Mouse (Mus musculus): ENCODE measurements at regions not wholly inside any gene's neighbourhood (a gene's known extent, or its start where the extent isn't known, plus 50 kb on each side); places are given as distances from the start of the nearest gene placed in this dataset.
A peak's percentile ranks its signal among the peaks of the same experiment; 100 is the strongest.
"Not testable (repeated sequence)": the region's sequence is repeated elsewhere in the genome, so short reads cannot be mapped to it uniquely, and the experiment has no call there.

GRCm38 (mm10) chr14:87215099-87215498 is 74.1 kb upstream of the Diaph3 start:
- peak; percentile 18 to 56 for DNase-seq

- no peak for DNase-seq
These were observed 76.0 kb upstream of the Diaph3 start for GRCm38 (mm10) chr14:87217042-87217441.

DNA sequence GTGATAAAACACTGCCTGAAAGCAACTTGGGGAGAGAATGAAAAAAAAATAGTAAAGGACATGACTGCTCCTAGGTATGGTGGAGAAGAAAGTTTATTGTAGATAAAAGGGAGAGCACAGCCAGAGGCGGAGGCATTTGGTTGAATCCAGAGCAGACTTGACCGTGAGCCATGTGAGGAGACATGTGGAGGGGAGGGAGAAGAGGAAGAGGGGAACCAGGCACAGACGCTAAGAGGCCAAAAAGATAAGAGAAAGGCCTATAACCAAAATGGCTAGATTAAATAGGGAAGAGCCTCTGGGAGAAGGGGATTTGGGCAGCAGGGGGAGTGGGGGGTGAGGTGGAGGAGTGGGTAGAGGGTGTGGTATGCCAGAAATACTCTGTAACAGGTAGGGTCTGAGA is 78.9 kb upstream of the Diaph3 start:
- DNase-seq, result no peak

DNA sequence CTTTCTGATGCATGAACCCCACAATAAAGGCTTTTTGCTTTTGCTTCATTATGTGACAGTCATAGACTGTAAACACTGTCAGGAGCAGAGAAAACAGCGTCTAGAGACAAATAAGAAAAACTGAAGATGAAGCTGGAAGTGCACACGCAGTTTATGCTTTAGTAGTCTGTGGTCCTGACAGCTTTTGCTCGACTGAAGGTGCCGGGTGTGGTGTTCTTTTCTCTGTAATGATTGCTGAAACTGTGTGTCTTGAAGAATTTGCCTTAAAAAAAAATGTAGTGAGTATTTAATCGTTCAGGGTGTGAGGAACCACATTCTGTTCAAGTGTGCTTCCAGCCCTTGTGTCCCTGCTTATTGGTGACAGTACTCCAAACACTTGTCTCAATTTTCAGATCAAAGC is 83.8 kb upstream of the Diaph3 start:
- no peak for DNase-seq

DNA sequence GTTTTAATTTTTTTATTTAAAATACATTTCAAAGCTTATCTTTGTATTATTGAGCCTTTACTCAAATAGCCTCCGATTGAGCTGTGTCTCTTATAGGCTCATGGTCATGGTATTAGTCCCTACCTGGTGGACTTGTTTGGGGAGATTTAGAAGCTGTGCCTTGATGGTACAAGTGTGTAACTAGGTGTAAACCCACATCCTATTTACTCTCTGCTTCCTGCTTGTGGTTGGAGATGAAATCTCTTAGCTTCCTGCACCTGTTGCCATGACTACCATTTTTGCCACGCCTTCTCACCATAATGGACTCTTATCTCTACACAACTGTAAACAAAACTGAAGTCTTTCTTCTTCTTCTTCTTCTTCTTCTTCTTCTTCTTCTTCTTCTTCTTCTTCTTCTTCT is 108.2 kb upstream of the Diaph3 start:
- DNase-seq, result no peak

DNA sequence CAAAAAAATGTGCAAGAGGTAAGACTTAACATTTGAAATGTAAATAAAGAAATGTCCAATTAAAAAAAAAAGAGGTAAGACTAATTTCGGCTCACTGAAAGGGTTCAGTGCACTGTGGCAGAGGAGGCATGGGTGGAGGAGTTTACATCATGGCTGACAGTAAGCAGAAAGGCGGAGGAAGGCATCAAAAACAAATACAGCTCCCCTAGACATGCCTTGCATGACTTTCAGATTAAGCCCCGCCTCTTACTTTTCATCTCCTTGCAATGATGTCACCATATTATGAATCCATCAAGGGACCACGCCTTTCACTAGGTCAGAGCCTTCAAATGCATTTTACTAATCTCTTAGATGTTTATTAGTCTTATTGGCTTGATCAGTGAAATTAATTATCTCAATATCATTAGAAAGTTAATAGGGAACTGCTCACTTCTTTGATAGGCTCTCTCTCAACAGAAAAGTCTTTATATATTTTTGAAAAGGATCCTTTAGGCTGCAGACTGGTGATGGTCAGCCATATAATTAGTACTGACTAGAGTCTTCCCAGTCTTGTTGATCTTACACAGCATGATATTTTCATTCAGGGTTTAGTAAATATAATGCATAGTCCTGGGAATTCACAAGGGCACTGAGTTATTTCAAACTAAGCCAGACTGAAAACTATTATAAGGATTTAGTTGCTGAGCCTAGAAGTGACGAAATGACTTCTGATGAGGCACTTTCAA is 114.6 kb upstream of the Diaph3 start:
- no peak for DNase-seq

- DNase-seq, result peak in 1 of 2 experiments; percentile 3
These were observed 120.7 kb upstream of the Diaph3 start for GRCm38 (mm10) chr14:87261726-87262125.

- DNase-seq, result no peak
These were observed 123.8 kb upstream of the Diaph3 start for GRCm38 (mm10) chr14:87264826-87265225.

GRCm38 (mm10) chr14:87266309-87266708 is 125.3 kb upstream of the Diaph3 start:
- DNase-seq, result no peak

- DNase-seq, result not testable (repeated sequence)
These were observed 127.2 kb upstream of the Tdrd3 start for GRCm38 (mm10) chr14:87289266-87289665.

DNA sequence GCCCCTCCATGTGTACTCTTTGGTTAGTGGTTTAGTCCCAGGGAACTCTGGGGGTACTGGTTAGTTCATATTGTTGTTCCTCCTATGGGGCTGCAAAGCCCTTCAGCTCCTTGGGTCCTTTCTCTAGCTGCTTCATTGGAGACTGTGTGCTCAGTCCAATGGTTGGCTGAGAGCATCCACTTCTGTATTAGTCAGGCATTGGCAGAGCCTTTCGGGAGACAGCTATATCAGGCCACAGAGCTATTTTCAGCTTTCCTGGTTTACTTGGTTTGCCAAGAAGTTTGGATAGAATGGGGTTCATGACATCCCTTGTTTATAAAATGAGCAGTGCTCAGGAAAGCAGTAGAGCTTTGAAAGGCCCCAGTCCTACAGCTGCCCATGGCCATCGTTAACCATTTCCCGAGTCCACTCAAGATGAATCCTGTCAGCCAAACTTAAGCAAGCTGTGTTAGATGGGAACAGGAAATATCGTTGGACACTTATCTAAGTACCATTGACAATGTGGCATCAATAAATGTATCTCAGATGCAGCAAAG is 126.7 kb upstream of the Tdrd3 start:
- no peak for DNase-seq

- no peak for DNase-seq
These were observed 121.2 kb upstream of the Tdrd3 start for GRCm38 (mm10) chr14:87295206-87295605.

GRCm38 (mm10) chr14:87297160-87297559 is 119.3 kb upstream of the Tdrd3 start:
- DNase-seq, result no peak

GRCm38 (mm10) chr14:87300838-87301237 is 115.6 kb upstream of the Tdrd3 start:
- no peak for DNase-seq

DNA sequence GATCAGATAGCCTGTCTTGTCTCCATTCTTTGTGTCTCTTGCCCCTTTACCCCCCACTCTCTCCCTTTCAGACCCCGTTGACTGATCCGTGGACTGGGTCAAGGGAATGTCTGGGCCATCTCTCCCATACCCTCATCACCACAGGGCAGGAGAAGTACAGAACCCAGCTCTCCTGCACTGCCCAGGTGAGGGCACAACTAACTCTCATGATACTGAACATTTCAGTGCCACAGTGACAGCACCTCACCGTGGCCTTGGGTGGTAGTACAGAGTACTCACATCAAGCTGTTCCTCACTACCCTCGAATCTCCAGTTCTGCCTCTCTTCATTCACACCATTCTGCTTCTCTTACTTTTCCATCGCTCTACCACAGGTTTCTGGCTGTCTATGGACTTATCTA is 114.9 kb upstream of the Tdrd3 start:
- DNase-seq, result no peak

DNA sequence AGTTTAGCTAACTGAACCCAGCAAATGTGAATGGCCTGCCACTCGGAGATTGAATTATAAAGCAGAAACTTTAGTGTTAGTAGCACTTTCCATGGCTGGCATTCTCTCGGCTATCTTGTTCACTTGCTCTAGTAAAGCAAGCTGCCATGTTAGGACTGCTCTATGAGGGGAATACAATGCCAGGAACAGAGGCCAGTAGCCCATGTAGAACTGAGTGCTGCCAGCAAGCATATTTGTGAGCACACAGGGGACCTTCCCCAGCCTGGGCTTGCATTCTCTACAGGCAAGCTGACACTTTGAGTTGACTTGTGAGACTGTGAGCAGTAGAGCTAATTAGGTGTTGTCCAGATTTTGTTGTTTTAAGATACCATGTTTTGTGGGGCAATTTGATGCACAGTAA is 111.0 kb upstream of the Tdrd3 start:
- DNase-seq, result no peak

GRCm38 (mm10) chr14:87306011-87306410 is 110.4 kb upstream of the Tdrd3 start:
- DNase-seq, result no peak

DNA sequence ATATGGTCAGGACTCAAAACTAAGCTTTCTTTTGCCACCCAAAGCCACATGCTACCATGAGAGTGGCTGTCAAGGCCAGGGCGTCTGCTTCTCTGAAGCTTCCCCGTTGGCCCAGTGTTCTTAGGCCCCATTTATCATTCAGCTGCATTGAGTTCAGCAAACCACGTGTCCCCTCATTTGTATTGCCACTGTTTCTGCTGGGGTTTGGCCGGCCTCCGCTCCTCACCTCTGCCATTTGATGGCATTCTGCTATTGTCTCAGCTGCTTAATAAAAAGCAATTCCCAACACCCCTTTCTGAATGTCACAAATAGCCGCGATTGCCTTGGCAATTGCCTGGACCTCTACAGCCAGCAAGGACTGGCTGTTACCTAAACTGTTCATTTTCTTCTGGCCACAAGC is 108.4 kb upstream of the Tdrd3 start:
- no peak for DNase-seq

GRCm38 (mm10) chr14:87312318-87312717 is 104.1 kb upstream of the Tdrd3 start:
- DNase-seq, result no peak

DNA sequence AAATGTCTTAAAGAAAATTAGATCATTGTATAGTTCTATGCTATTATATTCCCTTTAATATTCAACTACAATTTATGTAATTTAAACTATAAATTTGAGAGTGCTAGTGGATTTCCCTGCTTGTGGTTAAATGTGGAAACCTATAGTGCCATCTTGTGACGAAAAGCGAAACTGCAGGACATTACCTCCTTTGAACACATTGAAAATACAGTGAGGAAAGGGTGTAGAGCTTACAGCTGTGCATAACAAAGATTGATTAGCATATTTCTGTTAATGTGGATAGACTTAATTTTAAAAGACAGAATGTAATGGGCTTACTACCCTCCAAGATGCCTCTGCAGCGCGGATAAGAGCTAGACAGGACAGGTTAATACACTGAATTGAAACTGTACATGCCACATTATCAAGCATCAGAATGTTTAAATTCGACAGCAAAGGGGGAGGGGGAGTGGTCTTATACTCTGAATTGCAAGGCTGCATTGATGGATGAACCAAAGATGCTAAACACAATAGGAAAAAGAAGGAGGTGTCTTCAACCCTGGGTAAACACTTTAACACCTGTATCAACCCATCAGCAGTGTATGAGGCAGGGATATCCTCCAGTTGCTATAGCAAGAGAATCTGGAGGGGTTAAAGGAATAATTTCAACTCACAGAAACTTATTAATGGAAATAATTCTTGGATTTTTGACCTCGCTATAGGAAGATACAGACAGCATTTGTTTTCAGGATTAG is 101.3 kb upstream of the Tdrd3 start:
- peak; percentile 26 to 68 for DNase-seq

DNA sequence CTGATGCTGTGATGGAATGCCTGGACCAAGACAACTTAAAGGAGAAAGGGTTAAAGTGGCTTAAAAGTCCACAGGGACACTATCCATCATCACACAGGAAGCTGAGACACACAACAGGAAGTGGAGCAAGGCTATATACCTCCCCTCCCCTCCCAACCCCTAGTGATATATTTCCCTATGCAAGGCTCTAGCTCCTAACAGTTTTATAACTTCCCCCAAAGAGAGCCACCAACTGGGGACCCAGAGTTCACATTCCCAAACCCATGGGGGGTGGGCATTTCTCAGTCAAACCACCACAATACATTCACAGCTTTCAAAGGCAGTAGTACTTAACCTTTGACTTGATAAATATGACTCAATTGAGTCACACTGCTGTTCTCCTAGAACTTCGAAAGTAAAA is 88.6 kb upstream of the Tdrd3 start:
- DNase-seq, result no peak

- no peak for DNase-seq
These were observed 78.4 kb upstream of the Tdrd3 start for GRCm38 (mm10) chr14:87337950-87338526.

- DNase-seq, result no peak
These were observed 71.9 kb upstream of the Tdrd3 start for GRCm38 (mm10) chr14:87344540-87344939.

- DNase-seq, result no peak
These were observed 69.6 kb upstream of the Tdrd3 start for GRCm38 (mm10) chr14:87346812-87347211.
